Mouse (Mus musculus) heart, embryonic 11.5 days (tissue): ENCODE data around the gene Gm39566. TPM values are rescaled to one million over a fixed set of nuclear protein-coding genes. Genes with fewer than 3 reads are reported as not detected.

Experiments used
- ATAC-seq: fragments of 200-750 bp; cut with Nextera tagmentation; replicated peaks from 2 replicates; pipeline ENCODE4 v1.8.0; 2017; ENCODE audit warnings: moderate library complexity; ENCODE audit not compliant: insufficient number of reproducible peaks, low FRiP score, low TSS enrichment
- H3K27ac ChIP-seq: fragments of 300-500 bp; sonication (generic); 2 replicates; pipeline ENCODE4 v1.5.1; 2014; ENCODE audit warnings: mild to moderate bottlenecking, low read depth, low read length
- H3K27me3 ChIP-seq: fragments of 300-500 bp; sonication (generic); 2 replicates; pipeline ENCODE4 v1.6.1; 2014; ENCODE audit warnings: mild to moderate bottlenecking, low read length, mixed read lengths; ENCODE audit not compliant: control insufficient read depth, insufficient read depth
- H3K36me3 ChIP-seq: fragments of 300-500 bp; sonication (generic); 2 replicates; pipeline ENCODE4 v1.6.1; 2014; ENCODE audit warnings: mild to moderate bottlenecking, low read length, moderate library complexity, mixed read lengths; ENCODE audit not compliant: control insufficient read depth, insufficient read depth
- H3K4me1 ChIP-seq: fragments of 300-500 bp; sonication (generic); 2 replicates; pipeline ENCODE4 v1.6.1; 2014; ENCODE audit warnings: low read length; ENCODE audit not compliant: control insufficient read depth, insufficient read depth
- H3K4me2 ChIP-seq: fragments of 300-500 bp; sonication (generic); 2 replicates; pipeline ENCODE4 v1.6.1; 2014; ENCODE audit warnings: mild to moderate bottlenecking, moderate library complexity
- H3K4me3 ChIP-seq: fragments of 300-500 bp; sonication (generic); 2 replicates; pipeline ENCODE4 v1.5.1; 2014; ENCODE audit warnings: low read depth, low read length
- H3K9ac ChIP-seq: fragments of 300-500 bp; sonication (generic); 2 replicates; pipeline ENCODE4 v1.6.1; 2014; ENCODE audit warnings: mild to moderate bottlenecking, low read depth, low read length, moderate library complexity
- H3K9me3 ChIP-seq: fragments of 300-500 bp; sonication (generic); replicated peaks from 2 replicates; pipeline ENCODE4 v1.6.1; 2016; ENCODE audit warnings: low read length; ENCODE audit not compliant: control insufficient read depth
- WGBS: fragments of 180-500 bp; shearing (Covaris S2); extraction: QIAGEN DNeasy Blood & Tissue Kit; methylation state at CpG from one replicate; pipeline ENCODE4 v1.1.7; 2014; ENCODE audit not compliant: insufficient replicate concordance; 5-methylcytosine and 5-hydroxymethylcytosine counted together
- polyA plus RNA-seq: library from polyadenylated mRNA; unstranded; fragments of >200 nt; fragmentation: Nextera tagmentation; extraction: Ambion mirVana; gene quantifications from 2 replicates; pipeline ENCODE4 v1.2.1, GENCODE M21; 2014

Gene Gm39566
- polyA plus RNA-seq, 1 experiment from 2014 or later = not detected

- peak overlapping the region; percentile 73 for H3K9ac ChIP-seq
- 2% methylated on average over 58 of the region's 60 CpGs for WGBS
- H3K27me3 ChIP-seq = peaks cover 57% of the 10 kb centered on the region
- no peaks in the 10 kb centered on the region for H3K9me3 ChIP-seq
- H3K27ac ChIP-seq = no peak overlapping the region
- peak; percentile 67 for ATAC-seq
- H3K36me3 ChIP-seq = no peaks in the 10 kb centered on the region
- H3K4me2 ChIP-seq = peak overlapping the region; percentile 98
- peak overlapping the region; percentile 47 for H3K4me3 ChIP-seq
- H3K4me1 ChIP-seq = peaks cover 37% of the 10 kb centered on the region
Measured at GRCm38 (mm10) chr11:69803786-69804651, 11.1 kb downstream of the Gm39566 start.

- WGBS = under 1% methylated on average over 12 of the region's 12 CpGs
- peaks cover 38% of the 10 kb centered on the region for H3K4me1 ChIP-seq
- H3K4me2 ChIP-seq = peak overlapping the region; percentile 98
- ATAC-seq = no peak
- no peaks in the 10 kb centered on the region for H3K9me3 ChIP-seq
- no peaks in the 10 kb centered on the region for H3K36me3 ChIP-seq
- H3K4me3 ChIP-seq = peak overlapping the region; percentile 47
- H3K9ac ChIP-seq = peak overlapping the region; percentile 73
- H3K27me3 ChIP-seq = peaks cover 57% of the 10 kb centered on the region
- no peak overlapping the region for H3K27ac ChIP-seq
Measured at GRCm38 (mm10) chr11:69803328-69803727, 11.8 kb downstream of the Gm39566 start.

- no peaks in the 10 kb centered on the region for H3K9me3 ChIP-seq
- H3K36me3 ChIP-seq = no peaks in the 10 kb centered on the region
- H3K4me2 ChIP-seq = peak overlapping the region; percentile 98
- no peak overlapping the region for H3K27ac ChIP-seq
- H3K9ac ChIP-seq = peak overlapping the region; percentile 50
- H3K4me1 ChIP-seq = peaks cover 38% of the 10 kb centered on the region
- peak overlapping the region; percentile 47 for H3K4me3 ChIP-seq
- ATAC-seq = no peak; the same call in 1 of the 2 replicates
- H3K27me3 ChIP-seq = peaks cover 63% of the 10 kb centered on the region
- WGBS = under 1% methylated on average over 33 of the region's 33 CpGs
Measured at GRCm38 (mm10) chr11:69802648-69803105, 12.4 kb downstream of the Gm39566 start.

- Histone ChIP-seq H3K27ac (peak within 1 kb of the TSS; percentile 68), H3K36me3 (no peaks in the 10 kb centered on the region), H3K4me2 (peak within 1 kb of the TSS; percentile 98), H3K4me1 (peaks cover 38% of the 10 kb centered on the region), H3K9ac (peak within 1 kb of the TSS; percentile 73), H3K4me3 (peak within 1 kb of the TSS; percentile 47), H3K27me3 (peaks cover 67% of the 10 kb centered on the region), H3K9me3 (no peaks in the 10 kb centered on the region)
- ATAC-seq = no peak
- whole genome bisulfite sequencing = 1% methylated on average over 33 of the region's 33 CpGs
Measured at GRCm38 (mm10) chr11:69801379-69801977, 13.6 kb downstream of the Gm39566 start, which contains the start of gene Fgf11. TSS of gene Fgf11 (minus strand) at chr11:69801857.

GRCm38 (mm10) chr11:69800392-69801197 is 14.5 kb downstream of the Gm39566 start:
- Histone ChIP-seq H3K4me3 (peak overlapping the region; percentile 47), H3K4me1 (peaks cover 38% of the 10 kb centered on the region), H3K27ac (peak overlapping the region; percentile 68), H3K27me3 (peaks cover 65% of the 10 kb centered on the region), H3K9ac (peak overlapping the region; percentile 73), H3K9me3 (no peaks in the 10 kb centered on the region), H3K36me3 (no peaks in the 10 kb centered on the region), H3K4me2 (peak overlapping the region; percentile 98)
- WGBS = 1% methylated on average over 36 of the region's 36 CpGs
- ATAC-seq = peak; percentile 41

- peaks cover 38% of the 10 kb centered on the region for H3K4me1 ChIP-seq
- no peaks in the 10 kb centered on the region for H3K36me3 ChIP-seq
- H3K4me3 ChIP-seq = peak overlapping the region; percentile 47
- H3K4me2 ChIP-seq = peak overlapping the region; percentile 98
- H3K27ac ChIP-seq = no peak overlapping the region
- no peaks in the 10 kb centered on the region for H3K9me3 ChIP-seq
- H3K27me3 ChIP-seq = peaks cover 61% of the 10 kb centered on the region
- no peak for ATAC-seq
- peak overlapping the region; percentile 73 for H3K9ac ChIP-seq
- WGBS = 0% methylated on average over 11 of the region's 11 CpGs
Measured at GRCm38 (mm10) chr11:69800138-69800391, 15.0 kb downstream of the Gm39566 start.

GRCm38 (mm10) chr11:69799394-69800137 is 15.5 kb downstream of the Gm39566 start:
- H3K27me3 ChIP-seq = peaks cover 58% of the 10 kb centered on the region
- WGBS = 26% methylated on average over 12 of the region's 12 CpGs
- H3K4me1 ChIP-seq = peaks cover 33% of the 10 kb centered on the region
- ATAC-seq = no peak
- H3K36me3 ChIP-seq = no peaks in the 10 kb centered on the region
- H3K4me3 ChIP-seq = peak overlapping the region; percentile 47
- H3K9ac ChIP-seq = no peak overlapping the region
- no peak overlapping the region for H3K27ac ChIP-seq
- H3K4me2 ChIP-seq = peak overlapping the region; percentile 98
- H3K9me3 ChIP-seq = no peaks in the 10 kb centered on the region

GRCm38 (mm10) chr11:69797924-69798323 is 17.2 kb downstream of the Gm39566 start:
- 52% methylated on average over 7 of the region's 7 CpGs for WGBS
- peaks cover 19% of the 10 kb centered on the region for H3K4me1 ChIP-seq

More at GRCm38 (mm10) chr11:69797924-69798323, 17.2 kb downstream of the Gm39566 start:
- no peak overlapping the region for H3K27ac ChIP-seq
- no peaks in the 10 kb centered on the region for H3K36me3 ChIP-seq
- no peaks in the 10 kb centered on the region for H3K9me3 ChIP-seq
- no peak overlapping the region for H3K4me2 ChIP-seq
- H3K4me3 ChIP-seq = no peak overlapping the region
- no peak overlapping the region for H3K9ac ChIP-seq
- no peak for ATAC-seq
- H3K27me3 ChIP-seq = peaks cover 51% of the 10 kb centered on the region
